Mouse (Mus musculus) layer of hippocampus, adult 2 months (tissue): ENCODE data around the gene Snrnp35. TPM values are rescaled to one million over a fixed set of nuclear protein-coding genes. Genes with fewer than 3 reads are reported as not detected.

Experiments
- DNase-seq, 2 experiments: peaks; one replicate each; pipeline ENCODE4 v3.0.0; 2022; ENCODE audit warnings: low spot score in 2 of 2
- H3K27ac ChIP-seq: fragments of 200-600 bp; 2 replicates; pipeline ENCODE4 v1.8.1; 2022
- H3K4me3 ChIP-seq: fragments of 200-600 bp; 2 replicates; pipeline ENCODE4 v1.8.1; 2022; ENCODE audit warnings: mild to moderate bottlenecking
- CTCF ChIP-seq: fragments of 200-600 bp; conservative IDR thresholded peaks from 2 replicates; pipeline ENCODE4 v1.8.1; 2022; ENCODE audit warnings: antibody characterized with exemption, mild to moderate bottlenecking, moderate library complexity
- total RNA-seq, 2 experiments: library from RNA; stranded (reverse); gene quantifications; 2 replicates each; pipeline ENCODE4 v1.2.3; 2021

The Snrnp35 gene
- total RNA-seq, 2 experiments from 2014 or later: 25.7 to 25.9 TPM

DNA sequence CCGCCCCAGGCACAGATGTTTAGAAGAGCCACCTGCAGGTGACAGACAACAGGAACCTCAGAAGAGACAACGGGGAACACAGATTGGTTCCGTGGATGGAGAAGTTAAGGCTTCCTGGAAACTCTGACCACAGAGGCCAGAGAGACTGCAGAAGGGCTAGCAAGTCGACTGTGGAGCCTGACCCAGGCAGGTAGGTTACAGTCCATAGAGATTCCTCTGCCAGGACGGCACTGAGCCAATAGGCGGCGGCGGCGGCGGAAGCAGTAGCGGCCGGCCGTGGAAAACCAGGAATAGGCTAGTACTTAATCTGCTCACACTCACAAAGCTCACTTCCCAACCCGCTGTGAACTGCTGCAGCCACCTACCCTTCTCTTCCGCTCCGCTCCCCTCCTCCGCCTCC, 53.8 kb downstream of the Snrnp35 start:
- Histone ChIP-seq H3K4me3 (peak overlapping the region; percentile 26; the same call in 1 of the 2 replicates), H3K27ac (peak overlapping the region; percentile 70)
- DNase-seq: no peak
- TF ChIP-seq CTCF: peak; percentile 34

DNA sequence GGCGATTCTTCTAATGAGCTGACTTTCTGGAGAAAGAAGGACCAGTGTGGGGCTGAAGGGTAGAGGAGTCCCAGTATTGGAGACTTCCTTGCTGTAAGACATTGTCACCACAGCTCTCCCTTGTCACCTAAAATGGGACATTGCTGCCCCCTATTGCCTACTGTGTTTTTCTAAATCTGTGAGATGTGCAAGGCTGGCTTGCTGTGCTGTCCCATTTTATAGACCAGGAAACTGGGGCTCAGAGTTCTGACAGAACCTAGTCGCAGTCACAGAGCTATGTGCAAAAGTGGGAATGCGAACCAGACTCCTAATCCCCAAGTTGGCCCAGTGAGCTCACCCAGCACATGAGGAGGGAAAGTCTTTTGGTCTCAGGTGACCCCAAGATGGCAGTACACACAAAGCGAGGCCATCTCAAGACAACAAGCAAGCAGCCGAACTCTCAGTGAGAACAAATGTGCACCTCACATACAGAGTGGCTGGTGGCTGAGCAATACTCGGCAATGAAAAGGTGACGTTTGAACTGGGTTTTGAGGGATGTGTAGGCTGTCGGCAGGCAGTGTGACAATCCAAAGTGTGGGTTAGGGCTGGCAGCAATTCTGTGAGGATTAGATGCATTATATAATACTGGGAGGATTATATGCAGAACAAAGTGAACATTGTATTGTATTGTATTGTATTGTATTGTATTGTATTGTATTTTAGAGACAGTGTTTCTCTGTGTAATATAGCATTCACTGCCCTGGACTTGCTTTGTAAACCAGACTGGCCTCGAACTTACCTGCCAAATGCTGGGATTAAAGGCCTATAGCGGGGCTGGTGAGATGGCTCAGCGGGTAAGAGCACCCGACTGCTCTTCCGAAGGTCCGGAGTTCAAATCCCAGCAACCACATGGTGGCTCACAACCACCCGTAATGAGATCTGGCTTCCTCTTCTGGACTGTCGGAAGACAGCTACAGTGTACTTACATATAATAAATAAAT, 56.2 kb downstream of the Snrnp35 start:
- Histone ChIP-seq H3K27ac (peak overlapping the region; percentile 74), H3K4me3 (no peak overlapping the region)
- DNase-seq: peak; percentile 72 to 82
- peak; percentile 83 for TF ChIP-seq CTCF

DNA sequence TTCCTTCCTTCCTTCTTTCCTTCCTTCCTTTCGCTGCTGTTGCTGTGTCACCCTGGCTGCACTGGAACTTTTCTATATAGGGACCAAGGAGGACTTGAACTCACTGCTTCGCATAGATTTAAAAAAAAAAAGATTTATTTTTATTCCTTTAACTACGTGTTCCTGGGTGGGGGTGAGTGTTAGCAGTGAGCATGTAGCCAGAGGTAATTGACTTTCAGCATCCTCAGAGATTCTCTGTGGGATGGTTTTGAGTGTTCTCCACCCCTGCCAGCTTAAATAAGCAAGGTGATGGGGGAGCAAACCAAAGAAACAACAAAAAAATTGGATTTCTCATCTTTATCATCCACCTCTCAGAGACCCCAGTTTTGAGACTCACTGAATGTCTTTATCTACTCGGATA, 57.0 kb downstream of the Snrnp35 start:
- no peak for DNase-seq
- Histone ChIP-seq H3K4me3 (peak overlapping the region; percentile 48), H3K27ac (peak overlapping the region; percentile 84)
- no peak for TF ChIP-seq CTCF

DNA sequence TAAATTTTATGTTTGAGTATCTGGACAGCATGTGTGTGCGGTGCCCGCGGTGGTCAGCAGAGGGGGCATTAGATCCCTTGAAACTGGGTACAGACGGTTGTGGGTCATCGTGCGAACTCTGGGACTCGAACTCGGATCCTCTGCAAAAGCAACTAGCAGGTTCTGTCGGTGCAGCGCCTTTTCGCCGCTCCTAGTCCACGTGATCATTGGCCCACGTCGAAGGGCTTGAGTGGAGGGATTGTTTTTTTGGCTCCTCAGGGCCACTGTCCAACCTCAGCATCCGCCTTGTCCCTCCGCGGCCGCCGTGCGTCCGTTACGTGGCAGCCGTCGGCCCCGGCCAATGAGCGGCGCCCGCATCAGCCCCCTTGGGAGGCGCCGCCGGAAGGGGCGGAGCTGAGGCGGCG, 57.5 kb downstream of the Snrnp35 start, which contains the start of gene Tmed2:
Gene Tmed2, plus strand, starts transcription at position 313 of the 404 bp plus-strand sequence.
- DNase-seq: peak; percentile 95 to 97
- H3K27ac ChIP-seq: peak within 1 kb of the TSS; percentile 84
- TF ChIP-seq CTCF: peak; percentile 65
- peak within 1 kb of the TSS; percentile 85 for H3K4me3 ChIP-seq

Other genes starting within 250 kb of the Snrnp35 start
- gene Pitpnm2, start 233.4 kb upstream of the Snrnp35 start, total RNA-seq: 100 to 1,000 TPM; 379 to 394 TPM
- gene Mphosph9, start 155.2 kb upstream of the Snrnp35 start, total RNA-seq: 10 to 100 TPM; 18.9 to 19.3 TPM
- gene 2810006K23Rik, start 155.0 kb upstream of the Snrnp35 start, total RNA-seq: 10 to 100 TPM; 14.5 to 15.4 TPM
- gene Cdk2ap1, start 120.1 kb upstream of the Snrnp35 start, total RNA-seq: 10 to 100 TPM; 83.6 TPM
- 100 to 1,000 TPM; 157 to 166 TPM for gene Sbno1, start 57.1 kb upstream of the Snrnp35 start, total RNA-seq
- 10 to 100 TPM; 55.8 to 70.3 TPM for gene Kmt5a, start 43.2 kb upstream of the Snrnp35 start, total RNA-seq
- gene Rilpl2, start 4.8 kb upstream of the Snrnp35 start, total RNA-seq: 10 to 100 TPM; 19.3 TPM
- 10 to 100 TPM; 69.1 to 78.2 TPM for gene Rilpl1, start 48.3 kb downstream of the Snrnp35 start, total RNA-seq
- gene Tmed2, start 57.6 kb downstream of the Snrnp35 start, total RNA-seq: 10 to 100 TPM; 97.4 to 99.3 TPM
- gene Ddx55, start 69.7 kb downstream of the Snrnp35 start, total RNA-seq: 10 to 100 TPM; 27.4 to 32.6 TPM
- gene Eif2b1, start 96.0 kb downstream of the Snrnp35 start, total RNA-seq: 10 to 100 TPM; 36.7 to 36.8 TPM
- gene Gtf2h3, start 96.0 kb downstream of the Snrnp35 start, total RNA-seq: 10 to 100 TPM; 31.7 to 35.7 TPM
- 10 to 100 TPM; 54.3 to 63.9 TPM for gene Atp6v0a2, start 145.4 kb downstream of the Snrnp35 start, total RNA-seq
- under 1 TPM; 0.32 to 0.38 TPM for gene Dnah10, start 242.0 kb downstream of the Snrnp35 start, total RNA-seq